Mouse (Mus musculus) ovary, postnatal 36 days (tissue): ENCODE results near the gene Dynlt1c.
"Not testable (repeated sequence)": the region's sequence is repeated elsewhere in the genome, so short reads cannot be mapped to it uniquely, and the experiment has no call there.

ENCODE experiments used
- DNase-seq: peaks from one replicate; pipeline ENCODE4 v3.0.0; 2022; ENCODE audit warnings: low spot score, mixed read lengths

Gene Dynlt1c

GRCm38 (mm10) chr17:6655087-6655511 is 53.6 kb downstream of the Dynlt1c start:
- peak; percentile 65 for DNase-seq

- DNase-seq: peak; percentile 71
These were observed 54.3 kb downstream of the Dynlt1c start, which contains the start of gene Dynlt1f for GRCm38 (mm10) chr17:6655567-6656281. Gene Dynlt1f, minus strand, starts transcription at chr17:6655900.

- DNase-seq: not testable (repeated sequence)
These were observed 55.0 kb downstream of the Dynlt1c start for GRCm38 (mm10) chr17:6656471-6656870.

- DNase-seq: not testable (repeated sequence)
These were observed 57.3 kb downstream of the Dynlt1c start, which contains the start of gene Sytl3 for GRCm38 (mm10) chr17:6658801-6659200. Gene Sytl3, plus strand, starts transcription at chr17:6659093.
